Mouse (Mus musculus) kidney, adult 18-20 months (tissue): ENCODE measurements around the gene Hapln1.

Experiments used
- DNase-seq: peaks from one replicate; pipeline ENCODE4 v3.0.0; 2021

Hapln1 gene

GRCm38 (mm10) chr13:89539205-89539886 is at the start of gene Hapln1:
TSS of gene Hapln1 (plus strand) at chr13:89539796.
- no peak for DNase-seq

- no peak for DNase-seq
These were observed 46.4 kb upstream of the Hapln1 start for GRCm38 (mm10) chr13:89493169-89493568.

- DNase-seq = no peak
These were observed 45.9 kb upstream of the Hapln1 start for GRCm38 (mm10) chr13:89493678-89494077.

- DNase-seq = no peak
These were observed 43.0 kb upstream of the Hapln1 start for GRCm38 (mm10) chr13:89496569-89496968.

GRCm38 (mm10) chr13:89499419-89499818 is 40.2 kb upstream of the Hapln1 start:
- no peak for DNase-seq

GRCm38 (mm10) chr13:89521507-89521908 is 18.1 kb upstream of the Hapln1 start:
- no peak for DNase-seq

GRCm38 (mm10) chr13:89528716-89529115 is 10.9 kb upstream of the Hapln1 start:
- no peak for DNase-seq

GRCm38 (mm10) chr13:89530386-89530785 is 9.2 kb upstream of the Hapln1 start:
- DNase-seq = no peak

GRCm38 (mm10) chr13:89539887-89540264 is 280 bp downstream of the Hapln1 start:
- DNase-seq = no peak

- no peak for DNase-seq
These were observed 846 bp downstream of the Hapln1 start for GRCm38 (mm10) chr13:89540301-89540982.

GRCm38 (mm10) chr13:89543003-89543402 is 3.4 kb downstream of the Hapln1 start:
- DNase-seq = no peak

GRCm38 (mm10) chr13:89548203-89548740 is 8.7 kb downstream of the Hapln1 start:
- DNase-seq = peak; percentile 50

- no peak for DNase-seq
These were observed 9.9 kb downstream of the Hapln1 start for GRCm38 (mm10) chr13:89549507-89549906.

GRCm38 (mm10) chr13:89551502-89551901 is 11.9 kb downstream of the Hapln1 start:
- no peak for DNase-seq

- no peak for DNase-seq
These were observed 24.9 kb downstream of the Hapln1 start for GRCm38 (mm10) chr13:89564518-89564917.

GRCm38 (mm10) chr13:89566300-89566699 is 26.7 kb downstream of the Hapln1 start:
- DNase-seq = no peak

- DNase-seq = no peak
These were observed 39.5 kb downstream of the Hapln1 start for GRCm38 (mm10) chr13:89579115-89579514.

GRCm38 (mm10) chr13:89583138-89583746 is 43.6 kb downstream of the Hapln1 start:
- DNase-seq = no peak

- no peak for DNase-seq
These were observed 44.4 kb downstream of the Hapln1 start for GRCm38 (mm10) chr13:89583747-89584738.

- DNase-seq = peak; percentile 2
These were observed 45.5 kb downstream of the Hapln1 start for GRCm38 (mm10) chr13:89585144-89585543.

- DNase-seq = no peak
These were observed 55.5 kb downstream of the Hapln1 start for GRCm38 (mm10) chr13:89595105-89595504.

- DNase-seq = no peak
These were observed 57.8 kb downstream of the Hapln1 start for GRCm38 (mm10) chr13:89597354-89597753.

- no peak for DNase-seq
These were observed 60.9 kb downstream of the Hapln1 start for GRCm38 (mm10) chr13:89600466-89600865.
